Mouse (Mus musculus): ENCODE data around the gene Bbs9. TPM values are rescaled to one million over a fixed set of nuclear protein-coding genes. Genes with fewer than 3 reads are reported as not detected.

Gene Bbs9
- polyA plus RNA-seq, 1 experiment from 2014 or later, result 13.2 TPM

- WGBS, result 85% methylated on average over 4 of the region's 4 CpGs
Measured at GRCm38 (mm10) chr9:22760376-22760775, 284.9 kb downstream of the Bbs9 start.

GRCm38 (mm10) chr9:22761487-22761886, 286.0 kb downstream of the Bbs9 start:
- Histone ChIP-seq H3K4me1 (no peaks in the 10 kb centered on the region), H3K4me3 (no peak overlapping the region), H3K27me3 (ENCODE audit: low read depth, poor library complexity, severe bottlenecking) (peaks cover 2% of the 10 kb centered on the region; the same call in 1 of the 2 replicates), H3K9me3 (replicated peaks) (no peaks in the 10 kb centered on the region), H3K36me3 (no peaks in the 10 kb centered on the region), H3K27ac (replicated peaks) (no peak overlapping the region)
- no peak for DNase-seq (ENCODE audit: low spot score)
- WGBS, result 85% methylated on average over 8 of the region's 8 CpGs

More at GRCm38 (mm10) chr9:22760376-22760775, 284.9 kb downstream of the Bbs9 start:
- H3K4me1 ChIP-seq, result 0 out of 2 replicates have a peak, but pooled peaks cover 1% of the 10 kb centered on the region
- H3K4me3 ChIP-seq, result no peak overlapping the region
- H3K27ac ChIP-seq (replicated peaks), result no peak overlapping the region
- H3K27me3 ChIP-seq (ENCODE audit: low read depth, poor library complexity, severe bottlenecking), result peaks cover 11% of the 10 kb centered on the region; the same call in 1 of the 2 replicates
- H3K9me3 ChIP-seq (replicated peaks), result no peaks in the 10 kb centered on the region
- DNase-seq (ENCODE audit: low spot score), result no peak
- no peaks in the 10 kb centered on the region for H3K36me3 ChIP-seq

GRCm38 (mm10) chr9:22765618-22766220, 290.2 kb downstream of the Bbs9 start:
- WGBS, result 85% methylated on average over 4 of the region's 4 CpGs

GRCm38 (mm10) chr9:22767154-22767553, 291.6 kb downstream of the Bbs9 start:
- Histone ChIP-seq H3K9me3 (replicated peaks) (no peaks in the 10 kb centered on the region), H3K27ac (replicated peaks) (no peak overlapping the region), H3K4me1 (no peaks in the 10 kb centered on the region), H3K36me3 (no peaks in the 10 kb centered on the region), H3K4me3 (no peak overlapping the region), H3K27me3 (ENCODE audit: low read depth, poor library complexity, severe bottlenecking) (no peaks in the 10 kb centered on the region)
- 88% methylated on average over 5 of the region's 5 CpGs for WGBS
- DNase-seq (ENCODE audit: low spot score), result no peak

More at GRCm38 (mm10) chr9:22765618-22766220, 290.2 kb downstream of the Bbs9 start:
- Histone ChIP-seq H3K4me1 (no peaks in the 10 kb centered on the region), H3K4me3 (no peak overlapping the region), H3K36me3 (no peaks in the 10 kb centered on the region), H3K27ac (replicated peaks) (no peak overlapping the region), H3K27me3 (ENCODE audit: low read depth, poor library complexity, severe bottlenecking) (no peaks in the 10 kb centered on the region), H3K9me3 (replicated peaks) (no peaks in the 10 kb centered on the region)
- no peak for DNase-seq (ENCODE audit: low spot score)

GRCm38 (mm10) chr9:22767860-22768259, 292.3 kb downstream of the Bbs9 start:
- WGBS, result 79% methylated on average over 3 of the region's 3 CpGs
- Histone ChIP-seq H3K27ac (replicated peaks) (no peak overlapping the region), H3K36me3 (no peaks in the 10 kb centered on the region), H3K27me3 (ENCODE audit: low read depth, poor library complexity, severe bottlenecking) (no peaks in the 10 kb centered on the region), H3K4me3 (no peak overlapping the region), H3K4me1 (no peaks in the 10 kb centered on the region), H3K9me3 (replicated peaks) (no peaks in the 10 kb centered on the region)
- no peak for DNase-seq (ENCODE audit: low spot score)

GRCm38 (mm10) chr9:22771785-22772184, 296.3 kb downstream of the Bbs9 start:
- Histone ChIP-seq H3K4me3 (no peak overlapping the region), H3K27ac (replicated peaks) (no peak overlapping the region), H3K4me1 (no peaks in the 10 kb centered on the region), H3K9me3 (replicated peaks) (no peaks in the 10 kb centered on the region), H3K36me3 (no peaks in the 10 kb centered on the region), H3K27me3 (ENCODE audit: low read depth, poor library complexity, severe bottlenecking) (no peaks in the 10 kb centered on the region)
- DNase-seq (ENCODE audit: low spot score), result no peak
- WGBS, result 93% methylated on average over 3 of the region's 3 CpGs

- 85% methylated on average over 5 of the region's 5 CpGs for WGBS
- Histone ChIP-seq H3K4me3 (no peak overlapping the region), H3K36me3 (no peaks in the 10 kb centered on the region), H3K9me3 (replicated peaks) (no peaks in the 10 kb centered on the region), H3K27me3 (ENCODE audit: low read depth, poor library complexity, severe bottlenecking) (no peaks in the 10 kb centered on the region), H3K27ac (replicated peaks) (no peak overlapping the region), H3K4me1 (no peaks in the 10 kb centered on the region)
- no peak for DNase-seq (ENCODE audit: low spot score)
Measured at GRCm38 (mm10) chr9:22776246-22776961, 300.9 kb downstream of the Bbs9 start.

- 87% methylated on average over 7 of the region's 7 CpGs for WGBS
- no peaks in the 10 kb centered on the region for H3K27me3 ChIP-seq (ENCODE audit: low read depth, poor library complexity, severe bottlenecking)
- no peaks in the 10 kb centered on the region for H3K36me3 ChIP-seq
- H3K9me3 ChIP-seq (replicated peaks), result no peaks in the 10 kb centered on the region
- no peaks in the 10 kb centered on the region for H3K4me1 ChIP-seq
- no peak overlapping the region for H3K27ac ChIP-seq (replicated peaks)
- no peak for DNase-seq (ENCODE audit: low spot score)
- no peak overlapping the region for H3K4me3 ChIP-seq
Measured at GRCm38 (mm10) chr9:22777425-22777824, 301.9 kb downstream of the Bbs9 start.

GRCm38 (mm10) chr9:22779631-22780030, 304.1 kb downstream of the Bbs9 start:
- H3K4me3 ChIP-seq, result no peak overlapping the region
- WGBS, result 87% methylated on average over 6 of the region's 6 CpGs
- no peaks in the 10 kb centered on the region for H3K9me3 ChIP-seq (replicated peaks)
- H3K4me1 ChIP-seq, result no peaks in the 10 kb centered on the region
- no peaks in the 10 kb centered on the region for H3K27me3 ChIP-seq (ENCODE audit: low read depth, poor library complexity, severe bottlenecking)
- no peak for DNase-seq (ENCODE audit: low spot score)
- H3K36me3 ChIP-seq, result no peaks in the 10 kb centered on the region
- no peak overlapping the region for H3K27ac ChIP-seq (replicated peaks)

- H3K9me3 ChIP-seq (replicated peaks), result no peaks in the 10 kb centered on the region
- H3K4me3 ChIP-seq, result no peak overlapping the region
- H3K36me3 ChIP-seq, result no peaks in the 10 kb centered on the region
- no peaks in the 10 kb centered on the region for H3K4me1 ChIP-seq
- no peaks in the 10 kb centered on the region for H3K27me3 ChIP-seq (ENCODE audit: low read depth, poor library complexity, severe bottlenecking)
- H3K27ac ChIP-seq (replicated peaks), result no peak overlapping the region
- DNase-seq (ENCODE audit: low spot score), result no peak
- WGBS, result 93% methylated on average over 4 of the region's 4 CpGs
Measured at GRCm38 (mm10) chr9:22786006-22786405, 310.5 kb downstream of the Bbs9 start.

- DNase-seq (ENCODE audit: low spot score), result no peak
- 94% methylated on average over 4 of the region's 4 CpGs for WGBS
- Histone ChIP-seq H3K4me1 (no peaks in the 10 kb centered on the region), H3K36me3 (no peaks in the 10 kb centered on the region), H3K27me3 (ENCODE audit: low read depth, poor library complexity, severe bottlenecking) (no peaks in the 10 kb centered on the region), H3K4me3 (no peak overlapping the region), H3K9me3 (replicated peaks) (no peaks in the 10 kb centered on the region), H3K27ac (replicated peaks) (no peak overlapping the region)
Measured at GRCm38 (mm10) chr9:22788423-22788822, 312.9 kb downstream of the Bbs9 start.

- 79% methylated on average over 4 of the region's 4 CpGs for WGBS
- H3K36me3 ChIP-seq, result no peaks in the 10 kb centered on the region
- no peak overlapping the region for H3K4me3 ChIP-seq
- H3K4me1 ChIP-seq, result no peaks in the 10 kb centered on the region
- H3K27me3 ChIP-seq (ENCODE audit: low read depth, poor library complexity, severe bottlenecking), result no peaks in the 10 kb centered on the region
- no peaks in the 10 kb centered on the region for H3K9me3 ChIP-seq (replicated peaks)
- H3K27ac ChIP-seq (replicated peaks), result no peak overlapping the region
- no peak for DNase-seq (ENCODE audit: low spot score)
Measured at GRCm38 (mm10) chr9:22788850-22789249, 313.3 kb downstream of the Bbs9 start.

GRCm38 (mm10) chr9:22789380-22790168, 314.1 kb downstream of the Bbs9 start:
- no peak for DNase-seq (ENCODE audit: low spot score)
- Histone ChIP-seq H3K9me3 (replicated peaks) (no peaks in the 10 kb centered on the region), H3K36me3 (no peaks in the 10 kb centered on the region), H3K4me1 (no peaks in the 10 kb centered on the region), H3K4me3 (no peak overlapping the region), H3K27ac (replicated peaks) (no peak overlapping the region), H3K27me3 (ENCODE audit: low read depth, poor library complexity, severe bottlenecking) (no peaks in the 10 kb centered on the region)
- WGBS, result 89% methylated on average over 9 of the region's 9 CpGs
